Mouse (Mus musculus) thymus, postnatal 25 days (tissue): Measurements from ENCODE around the gene Prickle1.
A peak's percentile ranks its signal among the peaks of the same experiment; 100 is the strongest.

ENCODE experiments used
- DNase-seq: peaks from one replicate; pipeline ENCODE4 v3.0.0; 2022

The Prickle1 gene

DNA sequence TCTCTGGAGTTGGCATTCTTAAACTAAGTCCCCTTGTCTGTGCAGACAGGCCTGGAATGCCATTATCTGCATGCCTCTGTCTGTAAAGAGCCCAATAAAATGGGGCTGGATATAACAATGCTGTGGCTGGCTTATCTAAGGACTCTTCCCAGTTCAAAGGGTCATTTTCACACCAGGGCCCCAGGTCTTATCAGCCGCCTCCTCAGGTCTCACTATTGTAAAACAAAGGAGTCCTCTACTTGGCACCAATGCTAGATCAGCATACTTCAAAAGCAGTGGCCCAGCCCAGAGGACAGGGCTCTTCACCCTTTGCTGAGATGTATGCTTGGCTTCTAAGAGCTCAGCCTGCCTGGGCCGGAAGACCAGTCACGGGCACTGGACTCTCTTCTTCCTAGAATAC lies 56.3 kb downstream of the Prickle1 start:
- DNase-seq = no peak

GRCm38 (mm10) chr15:93538551-93539205 lies 57.0 kb downstream of the Prickle1 start:
- no peak for DNase-seq

DNA sequence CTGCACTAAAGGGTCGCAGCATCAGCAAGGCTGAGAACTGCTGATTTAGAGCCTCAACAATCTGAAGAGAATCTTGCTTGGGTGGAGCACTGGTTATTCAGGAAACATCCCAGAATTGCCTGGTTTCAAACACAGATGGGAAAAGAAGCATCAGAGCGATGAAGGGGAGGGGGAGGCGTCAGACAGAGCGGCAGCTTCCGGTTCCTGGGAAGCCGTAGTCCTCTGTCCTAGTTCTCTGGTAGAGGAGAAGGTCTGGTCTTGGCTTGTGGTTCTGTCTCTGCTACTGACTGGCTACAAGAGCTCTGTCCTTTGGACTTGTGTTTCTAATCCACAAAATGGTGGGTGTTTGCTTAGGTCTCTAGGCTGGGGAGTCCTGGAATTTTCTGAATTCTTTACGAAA lies 57.9 kb downstream of the Prickle1 start:
- DNase-seq = no peak

- DNase-seq = no peak
Measured at GRCm38 (mm10) chr15:93536191-93536590, 59.5 kb downstream of the Prickle1 start.

- DNase-seq = no peak
Measured at GRCm38 (mm10) chr15:93530703-93531032, 65.0 kb downstream of the Prickle1 start.

DNA sequence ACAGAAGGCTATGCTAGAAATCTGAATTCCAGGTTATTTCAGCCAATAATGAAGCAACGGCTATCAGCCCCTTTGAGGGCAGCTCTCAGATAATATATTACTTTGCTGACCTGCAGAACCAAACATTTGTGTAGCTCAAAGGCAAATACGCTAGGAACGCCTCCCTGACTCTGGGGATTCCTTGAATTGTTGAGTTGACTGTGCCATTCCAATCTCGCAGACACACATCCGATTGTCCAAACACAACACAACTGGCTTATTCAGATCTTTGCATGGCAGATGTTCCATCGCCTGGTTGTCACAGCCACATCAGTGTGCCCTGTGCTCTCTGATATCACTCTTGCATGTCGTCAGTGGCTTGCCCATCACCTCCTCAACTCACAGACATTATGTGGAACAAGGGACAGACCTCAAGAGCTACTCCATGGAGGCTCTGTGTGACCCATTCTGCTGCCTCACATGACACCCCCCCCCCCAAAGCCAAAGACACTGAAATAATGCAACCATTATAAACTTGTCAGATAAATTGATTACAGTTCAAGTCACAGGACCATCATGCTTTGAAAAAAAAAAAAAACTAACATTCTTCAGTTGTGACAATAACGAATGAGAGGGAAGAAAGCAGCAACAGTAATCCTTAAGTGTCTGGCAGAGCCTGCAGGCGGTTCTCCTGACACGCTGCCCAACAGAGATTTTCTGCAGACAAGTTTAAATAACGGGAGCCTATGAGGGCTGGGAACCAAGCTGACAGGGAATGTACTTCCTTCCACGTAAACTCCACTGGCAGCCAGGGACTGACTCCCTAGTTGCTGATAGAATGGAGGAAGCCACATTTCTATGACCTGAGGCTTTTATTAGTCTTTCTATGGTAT lies 65.6 kb downstream of the Prickle1 start:
- no peak for DNase-seq

DNA sequence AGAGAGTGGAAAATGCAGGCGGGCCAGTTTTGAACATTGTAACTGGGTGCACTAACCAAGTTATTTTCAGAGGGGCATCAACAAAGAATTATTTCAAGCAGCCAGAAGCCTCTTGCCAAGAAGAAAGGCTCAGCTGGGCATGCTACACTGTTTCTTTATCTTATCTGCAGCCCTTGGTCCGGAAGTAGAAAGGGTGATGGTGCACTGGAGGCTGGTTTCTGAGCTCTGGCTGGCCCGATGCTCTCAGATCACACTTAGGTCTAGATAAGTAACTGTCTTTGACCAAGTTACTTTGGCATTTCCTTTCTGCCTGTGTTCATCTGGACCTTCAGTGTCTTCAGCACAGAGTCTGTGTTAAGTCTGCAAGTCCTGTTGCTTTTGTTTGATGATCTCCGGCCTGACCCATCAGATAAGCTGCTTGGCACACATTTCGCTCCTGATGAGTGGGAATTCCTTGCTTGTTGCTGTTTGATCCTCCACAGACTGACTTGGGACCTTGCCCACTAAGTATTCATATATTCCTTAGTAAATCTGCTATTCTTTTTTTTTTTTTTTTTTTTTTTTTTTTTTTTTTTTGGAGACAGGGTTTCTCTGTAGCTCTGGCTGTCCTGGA lies 70.3 kb downstream of the Prickle1 start:
- DNase-seq = no peak

DNA sequence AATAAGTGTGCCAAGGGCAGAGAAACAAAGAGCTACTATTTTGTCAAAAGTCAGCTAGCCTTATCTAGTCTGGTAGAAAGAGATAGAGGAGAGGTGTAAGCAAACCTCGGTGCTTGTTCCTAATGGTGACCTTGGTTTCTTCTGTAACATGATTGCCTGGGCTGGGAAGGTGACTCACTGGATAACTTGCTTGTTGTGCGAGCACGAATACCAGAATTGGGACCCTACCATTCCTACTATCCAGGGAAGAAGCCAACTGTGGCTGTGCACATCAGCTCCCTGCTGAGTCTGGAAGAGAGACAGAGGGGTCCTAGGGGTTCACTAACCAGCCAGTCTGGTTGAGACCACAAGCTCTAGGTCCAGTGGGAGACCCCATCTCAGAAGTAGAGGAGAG lies 73.9 kb downstream of the Prickle1 start:
- no peak for DNase-seq

GRCm38 (mm10) chr15:93521088-93521786 lies 74.5 kb downstream of the Prickle1 start:
- DNase-seq = no peak

DNA sequence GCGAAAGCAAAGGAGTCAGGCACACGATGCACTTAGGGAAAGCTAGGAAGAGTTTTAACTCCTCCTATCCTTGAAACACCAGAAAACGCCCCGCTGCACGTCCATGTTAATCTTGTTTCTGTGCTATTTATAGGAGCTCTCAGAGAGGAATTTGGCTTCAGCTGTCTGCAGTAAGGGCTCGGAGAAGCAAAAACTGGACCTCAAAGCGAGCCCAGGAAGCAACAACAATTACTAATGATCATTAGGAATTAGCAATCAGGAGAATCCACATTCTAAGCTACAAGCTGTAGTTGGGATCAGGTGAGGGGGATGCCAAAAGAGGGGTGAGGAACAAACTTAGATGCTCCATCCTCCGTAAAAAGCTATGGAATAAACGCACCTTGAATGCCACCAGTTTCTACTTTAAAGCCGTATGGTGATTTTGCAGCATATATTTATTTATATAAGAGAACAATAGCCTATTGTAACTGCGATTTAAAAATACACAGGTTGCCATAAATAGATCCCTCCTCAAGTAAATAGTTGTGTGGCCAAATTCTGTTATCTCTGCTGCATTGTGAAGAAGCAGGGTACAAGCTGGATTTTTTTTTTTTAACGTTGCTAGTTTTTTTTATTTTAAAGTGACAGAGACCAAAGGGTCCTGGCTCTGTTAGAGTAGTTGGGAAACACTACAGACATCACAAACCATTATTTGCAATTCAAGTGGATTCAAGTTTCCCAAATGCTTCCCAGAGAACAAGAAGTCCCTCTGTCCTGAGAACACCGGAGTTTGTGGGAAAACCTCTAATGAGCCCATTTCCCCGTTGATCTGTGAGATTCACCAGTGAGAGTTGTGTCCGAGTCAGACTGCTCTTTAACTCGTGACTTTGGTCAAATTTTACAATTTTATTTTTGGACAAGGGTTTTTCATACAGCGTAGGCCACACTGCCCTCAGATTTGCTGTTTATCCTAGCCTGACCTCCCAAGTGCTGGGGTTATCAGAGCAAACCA lies 75.6 kb downstream of the Prickle1 start:
- DNase-seq = no peak

GRCm38 (mm10) chr15:93518941-93519835 lies 76.5 kb downstream of the Prickle1 start:
- peak; percentile 92 for DNase-seq

DNA sequence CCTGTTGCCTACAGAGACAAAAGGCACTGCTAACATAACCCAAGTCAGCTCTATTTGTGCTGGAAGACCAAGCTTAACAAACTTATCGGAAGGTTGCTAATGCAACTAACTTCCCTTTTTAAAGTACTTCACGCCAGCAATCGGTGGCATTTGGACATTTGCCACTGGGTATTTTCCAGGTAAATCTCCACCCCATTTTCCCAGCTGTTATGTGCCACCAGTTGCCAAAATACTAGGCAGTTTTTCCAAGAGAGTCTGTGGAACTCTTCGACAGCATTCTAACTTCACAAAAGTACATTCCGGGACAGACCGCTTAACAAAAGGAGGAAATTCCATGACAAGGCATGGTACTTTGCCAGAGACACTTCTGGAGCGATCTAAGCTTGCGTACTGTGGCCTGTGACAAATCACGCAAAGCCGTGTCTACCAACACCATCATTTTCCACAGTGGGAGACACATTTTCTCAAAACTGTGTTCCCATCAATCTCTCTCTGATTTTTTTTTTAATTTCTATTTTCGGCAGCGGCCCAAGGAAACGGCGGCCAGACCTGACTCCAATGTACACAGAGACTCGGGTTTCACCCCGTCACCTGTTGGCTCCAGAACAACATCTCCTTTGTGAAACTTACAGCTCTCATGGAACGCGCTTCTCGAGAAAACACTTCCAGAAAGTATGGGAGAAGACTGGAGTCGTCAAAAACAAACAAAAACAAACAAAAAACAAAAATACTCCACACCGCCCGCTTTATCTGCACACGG lies 77.4 kb downstream of the Prickle1 start:
- DNase-seq = peak; percentile 10

DNA sequence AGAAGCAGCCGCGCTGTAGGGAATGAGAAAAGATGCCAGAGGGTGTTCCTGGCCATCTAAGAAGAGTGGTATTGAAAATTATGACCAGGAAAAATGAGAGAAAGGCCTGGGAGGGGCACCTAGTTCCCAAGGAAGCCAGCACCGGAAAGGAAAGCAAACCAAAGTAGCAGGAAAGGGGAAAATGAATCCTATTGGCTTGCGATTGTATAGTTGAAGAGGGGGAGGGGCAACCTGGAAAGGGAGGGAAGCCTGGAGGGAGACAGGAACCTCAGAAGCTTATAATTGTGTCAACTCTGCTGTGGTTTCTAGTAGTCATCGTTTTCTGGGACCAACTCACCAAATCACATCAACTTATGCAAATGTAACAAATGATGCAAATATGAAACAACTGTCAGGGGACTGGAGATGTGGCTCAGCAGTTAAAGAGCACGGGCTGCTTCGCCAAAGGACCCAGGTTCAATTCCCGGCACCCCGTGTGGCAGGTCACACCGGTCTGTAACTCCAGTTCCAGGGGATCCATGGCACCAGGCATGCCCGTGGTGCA lies 78.6 kb downstream of the Prickle1 start:
- DNase-seq = no peak

DNA sequence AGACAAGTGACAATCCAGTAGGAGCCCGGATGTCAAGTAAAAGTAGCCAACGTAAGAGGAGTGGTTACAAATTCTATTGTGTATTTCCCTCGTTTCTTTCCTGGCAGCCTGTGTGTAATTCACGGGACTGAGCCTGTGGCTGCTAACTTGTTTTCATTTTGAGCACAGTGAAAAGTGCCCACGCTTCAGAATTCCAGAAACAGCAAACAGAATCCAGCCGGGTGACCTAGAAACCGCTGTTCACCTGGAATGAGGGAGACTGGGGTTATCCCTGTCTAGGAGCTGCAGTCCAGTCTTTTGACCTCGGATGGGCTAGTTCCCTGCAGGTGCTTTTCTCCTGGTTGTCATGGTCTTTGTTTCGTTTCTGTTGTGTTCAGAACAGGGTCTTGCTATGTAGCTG lies 80.4 kb downstream of the Prickle1 start:
- no peak for DNase-seq

GRCm38 (mm10) chr15:93513939-93514341 lies 81.8 kb downstream of the Prickle1 start:
- DNase-seq = peak; percentile 62

- no peak for DNase-seq
Measured at GRCm38 (mm10) chr15:93512437-93512836, 83.3 kb downstream of the Prickle1 start.

DNA sequence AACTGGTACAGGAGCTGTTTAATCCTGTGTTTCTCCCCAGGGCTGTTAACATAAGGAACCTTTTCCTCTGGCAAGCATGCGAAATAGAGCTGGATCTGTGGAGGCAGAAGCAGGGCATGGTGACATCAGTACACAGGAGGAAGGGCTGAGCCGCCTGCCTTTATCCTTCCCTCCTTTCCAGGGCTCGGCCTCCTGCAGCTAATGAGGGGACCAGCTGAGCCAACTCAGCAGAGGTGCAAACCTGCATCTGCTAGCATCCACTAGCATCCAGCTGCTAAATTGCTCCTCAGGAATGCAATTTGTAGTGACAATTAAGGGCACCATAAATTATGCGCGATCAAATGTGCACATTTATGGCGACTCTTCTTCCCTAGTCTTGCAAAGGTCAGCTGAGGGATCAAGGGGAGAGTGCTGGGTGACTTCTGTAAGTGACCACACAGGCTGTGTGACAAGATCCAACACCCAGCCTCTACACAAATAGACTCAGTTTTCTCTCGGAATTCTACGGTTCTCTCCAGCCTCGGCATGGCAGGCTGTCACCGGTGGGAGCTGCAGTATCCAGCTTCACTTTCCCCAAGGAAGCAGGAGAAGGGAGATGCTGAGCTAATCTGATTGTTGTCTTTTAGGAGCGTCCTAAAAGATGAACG lies 84.9 kb downstream of the Prickle1 start:
- no peak for DNase-seq

DNA sequence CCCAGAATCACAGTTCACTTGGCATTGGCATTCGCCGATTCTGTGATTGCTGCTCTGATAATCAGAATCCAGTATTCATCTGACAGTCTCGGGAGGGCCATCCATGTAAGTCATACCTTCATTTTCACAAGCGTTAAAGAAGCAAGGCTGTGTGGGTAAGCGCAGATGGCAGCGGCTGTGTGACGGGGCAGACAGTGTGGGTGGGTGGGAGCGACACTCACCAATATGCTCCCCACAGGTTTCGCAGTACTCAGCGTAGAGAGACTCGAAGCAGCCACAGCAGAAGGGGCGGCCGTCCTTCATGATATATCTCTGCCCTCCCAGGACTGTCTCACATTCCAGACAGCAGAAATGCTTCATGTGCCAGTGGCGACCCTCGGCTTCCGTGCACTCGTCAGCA lies 90.9 kb downstream of the Prickle1 start:
- DNase-seq = no peak

DNA sequence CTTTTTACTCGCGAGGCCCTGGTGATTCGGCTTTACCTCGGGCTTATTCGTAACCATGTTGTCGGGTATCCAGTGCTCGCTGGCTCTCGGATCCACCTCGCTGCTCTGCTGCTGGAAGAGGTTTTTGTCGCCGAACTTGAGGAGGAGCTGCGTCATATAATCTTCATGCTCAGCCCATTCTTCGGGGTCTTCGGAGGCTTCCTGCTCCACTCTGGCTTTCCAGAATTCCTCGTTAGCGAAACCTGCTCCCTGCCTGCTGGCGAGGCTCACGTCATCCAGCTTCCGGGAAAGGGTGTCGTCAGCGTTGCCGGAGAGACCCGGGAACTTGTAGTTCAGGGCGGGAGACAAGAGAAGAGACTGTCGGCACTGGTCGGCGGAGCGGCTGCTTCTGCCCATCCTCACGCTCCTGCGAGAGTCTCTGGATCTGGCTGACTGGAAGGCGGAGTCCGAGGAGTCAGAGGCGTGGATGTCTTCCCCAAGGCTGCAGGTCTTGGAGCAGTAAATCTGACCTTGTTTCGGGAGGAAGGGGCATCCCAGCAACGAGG lies 92.4 kb downstream of the Prickle1 start:
- DNase-seq = no peak
